Mouse (Mus musculus) embryonic fibroblast, embryonic 13.5 days (primary cell): ENCODE data around the gene Piwil4.

Source experiments
- CTCF ChIP-seq: IDR thresholded peaks from 2 replicates; pipeline ENCODE4 v1.5.1; 2011; ENCODE audit warnings: mild to moderate bottlenecking, control low read depth, low read length, moderate library complexity, borderline replicate concordance; ENCODE audit not compliant: insufficient read depth
- POLR2A ChIP-seq: IDR thresholded peaks from 2 replicates; pipeline ENCODE4 v1.6.1; 2011; ENCODE audit warnings: low read depth, mild to moderate bottlenecking, control low read depth, low read length, moderate library complexity

- TF ChIP-seq POLR2A (no peak), CTCF (no peak)
These were observed 86.5 kb downstream of the Piwil4 start for GRCm38 (mm10) chr9:14654010-14654409.
